Mouse (Mus musculus) stomach, postnatal 0 days (tissue): Measurements from ENCODE around the gene Cdr2. TPM values are rescaled to one million over a fixed set of nuclear protein-coding genes. Genes with fewer than 3 reads are reported as not detected.

Experiments used
- ATAC-seq: fragments of 200-750 bp; cut with Nextera tagmentation; 2 replicates; pipeline ENCODE4 v1.8.0; 2017; ENCODE audit not compliant: low FRiP score, low TSS enrichment
- DNase-seq: peaks from one replicate; pipeline ENCODE4 v3.0.0-alpha.2; 2016; ENCODE audit warnings: low spot score
- H3K27ac ChIP-seq: fragments of 300-500 bp; sonication (generic); replicated peaks from 2 replicates; pipeline ENCODE4 v1.5.1; 2014; ENCODE audit warnings: mild to moderate bottlenecking, control low read depth
- H3K27me3 ChIP-seq: fragments of 300-500 bp; sonication (generic); 2 replicates; pipeline ENCODE4 v1.6.1; 2014; ENCODE audit warnings: low read length; ENCODE audit not compliant: control insufficient read depth, insufficient read depth
- H3K36me3 ChIP-seq: fragments of 300-500 bp; sonication (generic); 2 replicates; pipeline ENCODE4 v1.6.1; 2014; ENCODE audit warnings: low read length, mixed read lengths; ENCODE audit not compliant: control insufficient read depth, insufficient read depth
- H3K4me1 ChIP-seq: fragments of 300-500 bp; sonication (generic); replicated peaks from 2 replicates; pipeline ENCODE4 v1.6.1; 2014; ENCODE audit warnings: antibody characterized with exemption; ENCODE audit not compliant: control insufficient read depth, insufficient read depth
- H3K4me2 ChIP-seq: fragments of 300-500 bp; sonication (generic); replicated peaks from 2 replicates; pipeline ENCODE4 v1.6.1; 2014; ENCODE audit warnings: low read depth, mild to moderate bottlenecking, control low read depth, moderate library complexity
- H3K4me3 ChIP-seq: fragments of 300-500 bp; sonication (generic); 2 replicates; pipeline ENCODE4 v1.5.1; 2014; ENCODE audit warnings: low read depth, low read length, control low read depth
- H3K9ac ChIP-seq: fragments of 300-500 bp; sonication (generic); 2 replicates; pipeline ENCODE4 v1.6.1; 2014; ENCODE audit warnings: mild to moderate bottlenecking, low read length, control low read depth, mixed read lengths
- H3K9me3 ChIP-seq: fragments of 300-500 bp; sonication (generic); 2 replicates; pipeline ENCODE4 v1.6.1; 2016; ENCODE audit warnings: low read length; ENCODE audit not compliant: control insufficient read depth
- CTCF ChIP-seq: IDR thresholded peaks from 2 replicates; pipeline ENCODE4 v1.5.1; 2016; ENCODE audit warnings: antibody characterized with exemption, low read depth, mild to moderate bottlenecking, moderate library complexity
- EP300 ChIP-seq: optimal IDR thresholded peaks from 2 replicates; pipeline ENCODE3; 2016; ENCODE audit warnings: antibody characterized with exemption
- WGBS: fragments of 180-500 bp; shearing (Covaris S2); extraction: QIAGEN DNeasy Blood & Tissue Kit; methylation state at CpG from one replicate; pipeline ENCODE4 v1.1.7; 2014; 5-methylcytosine and 5-hydroxymethylcytosine counted together
- polyA plus RNA-seq: library from polyadenylated mRNA; unstranded; fragments of >200 nt; fragmentation: Nextera tagmentation; extraction: Ambion mirVana; gene quantifications from 2 replicates; pipeline ENCODE4 v1.2.1, GENCODE M21; 2015

Gene Cdr2
- polyA plus RNA-seq, 1 experiment from 2014 or later = 5.6 TPM

GRCm38 (mm10) chr7:120942506-120942905 lies 39.6 kb downstream of the Cdr2 start:
- no peak overlapping the region for H3K27ac ChIP-seq
- no peak overlapping the region for H3K4me3 ChIP-seq
- H3K9me3 ChIP-seq = no peaks in the 10 kb centered on the region
- ATAC-seq = no peak
- no peak overlapping the region for H3K4me2 ChIP-seq
- no peak for DNase-seq
- no peaks in the 10 kb centered on the region for H3K4me1 ChIP-seq
- H3K9ac ChIP-seq = no peak overlapping the region
- H3K36me3 ChIP-seq = peaks cover 21% of the 10 kb centered on the region
- TF ChIP-seq CTCF = no peak
- no peak for TF ChIP-seq EP300
- H3K27me3 ChIP-seq = no peaks in the 10 kb centered on the region
- 72% methylated on average over 1 of the region's 1 CpGs for WGBS

- Histone ChIP-seq H3K4me1 (no peaks in the 10 kb centered on the region), H3K27me3 (no peaks in the 10 kb centered on the region), H3K27ac (no peak overlapping the region), H3K4me2 (no peak overlapping the region), H3K9me3 (no peaks in the 10 kb centered on the region), H3K9ac (no peak overlapping the region), H3K36me3 (peaks cover 30% of the 10 kb centered on the region), H3K4me3 (no peak overlapping the region)
- TF ChIP-seq CTCF (no peak), EP300 (no peak)
- WGBS = 89% methylated on average over 6 of the region's 6 CpGs
- ATAC-seq (no peak), DNase-seq (no peak)
Observed at GRCm38 (mm10) chr7:120941214-120941613, 40.9 kb downstream of the Cdr2 start.

GRCm38 (mm10) chr7:120940343-120940742 lies 41.8 kb downstream of the Cdr2 start:
- H3K36me3 ChIP-seq = peaks cover 30% of the 10 kb centered on the region
- H3K27ac ChIP-seq = no peak overlapping the region
- WGBS = 88% methylated on average over 12 of the region's 12 CpGs
- H3K4me1 ChIP-seq = no peaks in the 10 kb centered on the region
- no peak overlapping the region for H3K9ac ChIP-seq
- no peaks in the 10 kb centered on the region for H3K27me3 ChIP-seq
- no peak overlapping the region for H3K4me3 ChIP-seq
- TF ChIP-seq CTCF (no peak), EP300 (no peak)
- H3K9me3 ChIP-seq = no peaks in the 10 kb centered on the region
- DNase-seq = no peak
- H3K4me2 ChIP-seq = no peak overlapping the region
- no peak for ATAC-seq

GRCm38 (mm10) chr7:120938206-120938605 lies 43.9 kb downstream of the Cdr2 start:
- Histone ChIP-seq H3K9me3 (no peaks in the 10 kb centered on the region), H3K36me3 (peaks cover 28% of the 10 kb centered on the region), H3K27ac (no peak overlapping the region), H3K27me3 (no peaks in the 10 kb centered on the region), H3K4me3 (no peak overlapping the region), H3K4me2 (no peak overlapping the region), H3K4me1 (no peaks in the 10 kb centered on the region), H3K9ac (no peak overlapping the region)
- 44% methylated on average over 9 of the region's 9 CpGs for WGBS
- ATAC-seq (no peak), DNase-seq (no peak)
- TF ChIP-seq EP300 (no peak), CTCF (no peak)

- Histone ChIP-seq H3K27ac (no peak overlapping the region), H3K9me3 (no peaks in the 10 kb centered on the region), H3K4me3 (no peak overlapping the region), H3K4me2 (no peak overlapping the region), H3K27me3 (no peaks in the 10 kb centered on the region), H3K36me3 (peaks cover 37% of the 10 kb centered on the region), H3K9ac (no peak overlapping the region), H3K4me1 (no peaks in the 10 kb centered on the region)
- TF ChIP-seq CTCF = no peak
- TF ChIP-seq EP300 = no peak
- DNase-seq = no peak
- WGBS = 67% methylated on average over 4 of the region's 4 CpGs
- ATAC-seq = no peak
Observed at GRCm38 (mm10) chr7:120936522-120936921, 45.6 kb downstream of the Cdr2 start.

- DNase-seq (peak; percentile 60), ATAC-seq (peak; percentile 67; the same call in 1 of the 2 replicates)
- H3K9ac ChIP-seq = no peak overlapping the region
- no peak for TF ChIP-seq EP300
- TF ChIP-seq CTCF = peak; percentile 92
- no peaks in the 10 kb centered on the region for H3K9me3 ChIP-seq
- no peak overlapping the region for H3K27ac ChIP-seq
- no peak overlapping the region for H3K4me2 ChIP-seq
- H3K36me3 ChIP-seq = peaks cover 43% of the 10 kb centered on the region
- WGBS = 32% methylated on average over 5 of the region's 5 CpGs
- no peaks in the 10 kb centered on the region for H3K4me1 ChIP-seq
- H3K4me3 ChIP-seq = no peak overlapping the region
- no peaks in the 10 kb centered on the region for H3K27me3 ChIP-seq
Observed at GRCm38 (mm10) chr7:120934716-120935115, 47.4 kb downstream of the Cdr2 start.
